Mouse (Mus musculus): ENCODE measurements around the gene Olfr435. TPM values are rescaled to one million over a fixed set of nuclear protein-coding genes. Genes with fewer than 3 reads are reported as not detected.
A peak's percentile ranks its signal among the peaks of the same experiment; 100 is the strongest.

Olfr435 gene
- not detected in 2 replicates for polyA plus RNA-seq (2014; fragmentation: Nextera tagmentation; extraction: Ambion mirVana)

DNA sequence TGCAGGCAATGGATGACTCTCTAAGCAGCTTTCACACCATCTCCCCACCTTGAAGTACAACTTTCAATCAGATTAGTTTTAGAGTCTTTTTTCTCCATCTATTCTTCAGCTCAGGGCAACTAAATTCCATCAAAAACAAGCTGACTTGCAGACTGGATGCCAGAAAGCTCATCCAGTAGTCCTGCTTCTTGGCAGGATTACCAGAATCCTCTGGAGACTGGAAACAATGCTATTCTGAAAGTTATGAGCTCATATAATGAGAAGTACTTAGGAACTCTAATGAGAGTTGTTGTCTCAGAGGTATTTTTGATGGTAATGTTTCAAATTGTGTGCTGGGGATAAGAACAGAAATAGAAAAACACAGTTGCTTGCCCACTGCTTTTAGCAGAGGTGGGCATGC is at the start of gene Olfr435:
Olfr435 (plus strand) TSS at position 366 of the 400 bp plus-strand sequence.
- no peak within 1 kb of the TSS for H3K27ac ChIP-seq (replicated peaks; ENCODE audit: low read depth, low read length)
- no peak for DNase-seq
- H3K27me3 ChIP-seq (ENCODE audit: control insufficient read depth, insufficient read depth, low read length), result no peaks in the 10 kb centered on the region
- ATAC-seq (ENCODE audit: low FRiP score, low TSS enrichment), result no peak
- no peak within 1 kb of the TSS for H3K9ac ChIP-seq (replicated peaks; ENCODE audit: low read length)
- H3K4me3 ChIP-seq (replicated peaks; ENCODE audit: low read depth, low read length), result no peak within 1 kb of the TSS
- no peaks in the 10 kb centered on the region for H3K36me3 ChIP-seq (ENCODE audit: control insufficient read depth, insufficient read depth, low read length)
- no peaks in the 10 kb centered on the region for H3K4me1 ChIP-seq (ENCODE audit: control insufficient read depth, insufficient read depth, low read length)
- no peak within 1 kb of the TSS for H3K4me2 ChIP-seq (ENCODE audit: low read length)
- no peaks in the 10 kb centered on the region for H3K9me3 ChIP-seq (ENCODE audit: control insufficient read depth, low read length)

DNA sequence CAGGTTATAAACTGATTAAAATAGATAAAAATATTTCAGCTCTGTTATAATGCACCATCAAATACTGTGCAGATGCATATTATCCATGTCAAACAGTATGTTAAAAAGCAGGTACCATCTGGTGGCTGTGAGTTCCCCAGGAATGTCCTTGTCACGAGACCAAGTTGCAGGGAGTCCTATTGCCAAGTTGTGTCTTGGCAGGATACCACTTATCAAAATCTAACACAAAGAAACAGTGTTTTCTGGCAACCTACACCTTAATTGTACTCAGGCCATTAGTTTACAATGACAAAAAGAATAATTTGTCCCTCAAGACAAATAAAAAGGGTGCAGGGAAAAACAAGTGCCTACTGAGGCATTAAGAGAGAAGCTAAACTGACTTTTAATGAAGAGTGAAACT is 37.4 kb upstream of the Olfr435 start:
- no peak overlapping the region for H3K9ac ChIP-seq (replicated peaks; ENCODE audit: low read length)
- no peaks in the 10 kb centered on the region for H3K27me3 ChIP-seq (ENCODE audit: control insufficient read depth, insufficient read depth, low read length)
- no peaks in the 10 kb centered on the region for H3K36me3 ChIP-seq (ENCODE audit: control insufficient read depth, insufficient read depth, low read length)
- 85% methylated on average over 1 of the region's 1 CpGs for WGBS
- H3K27ac ChIP-seq (replicated peaks; ENCODE audit: low read depth, low read length), result no peak overlapping the region
- H3K4me3 ChIP-seq (replicated peaks; ENCODE audit: low read depth, low read length), result no peak overlapping the region
- no peak for ATAC-seq (ENCODE audit: low FRiP score, low TSS enrichment)
- no peak for DNase-seq
- no peaks in the 10 kb centered on the region for H3K9me3 ChIP-seq (ENCODE audit: control insufficient read depth, low read length)
- no peak overlapping the region for H3K4me2 ChIP-seq (ENCODE audit: low read length)
- H3K4me1 ChIP-seq (ENCODE audit: control insufficient read depth, insufficient read depth, low read length), result no peaks in the 10 kb centered on the region

- no peaks in the 10 kb centered on the region for H3K27me3 ChIP-seq (ENCODE audit: control insufficient read depth, insufficient read depth, low read length)
- H3K9me3 ChIP-seq (ENCODE audit: control insufficient read depth, low read length), result no peaks in the 10 kb centered on the region
- H3K4me3 ChIP-seq (replicated peaks; ENCODE audit: low read depth, low read length), result no peak within 1 kb of the TSS
- 81% methylated on average over 3 of the region's 3 CpGs for WGBS
- no peak within 1 kb of the TSS for H3K4me2 ChIP-seq (ENCODE audit: low read length)
- H3K4me1 ChIP-seq (ENCODE audit: control insufficient read depth, insufficient read depth, low read length), result no peaks in the 10 kb centered on the region
- ATAC-seq (ENCODE audit: low FRiP score, low TSS enrichment) (no peak), DNase-seq (no peak)
- H3K27ac ChIP-seq (replicated peaks; ENCODE audit: low read depth, low read length), result no peak within 1 kb of the TSS
- H3K9ac ChIP-seq (replicated peaks; ENCODE audit: low read length), result no peak within 1 kb of the TSS
- H3K36me3 ChIP-seq (ENCODE audit: control insufficient read depth, insufficient read depth, low read length), result no peaks in the 10 kb centered on the region
Observed at GRCm38 (mm10) chr6:43162982-43163381, 34.0 kb upstream of the Olfr435 start, which contains the start of gene Olfr437. Gene Olfr437 (plus strand): TSS chr6:43163282.

GRCm38 (mm10) chr6:43167246-43167645 is 29.7 kb upstream of the Olfr435 start:
- DNase-seq (no peak), ATAC-seq (ENCODE audit: low FRiP score, low TSS enrichment) (no peak)
- H3K9ac ChIP-seq (replicated peaks; ENCODE audit: low read length), result no peak overlapping the region
- no peak overlapping the region for H3K4me3 ChIP-seq (replicated peaks; ENCODE audit: low read depth, low read length)
- H3K27me3 ChIP-seq (ENCODE audit: control insufficient read depth, insufficient read depth, low read length), result no peaks in the 10 kb centered on the region
- H3K36me3 ChIP-seq (ENCODE audit: control insufficient read depth, insufficient read depth, low read length), result no peaks in the 10 kb centered on the region
- WGBS, result 95% methylated on average over 4 of the region's 4 CpGs
- no peak overlapping the region for H3K27ac ChIP-seq (replicated peaks; ENCODE audit: low read depth, low read length)
- H3K9me3 ChIP-seq (ENCODE audit: control insufficient read depth, low read length), result no peaks in the 10 kb centered on the region
- H3K4me2 ChIP-seq (ENCODE audit: low read length), result no peak overlapping the region
- no peaks in the 10 kb centered on the region for H3K4me1 ChIP-seq (ENCODE audit: control insufficient read depth, insufficient read depth, low read length)

GRCm38 (mm10) chr6:43171840-43172239 is 25.1 kb upstream of the Olfr435 start, which contains the start of gene Olfr13:
Gene Olfr13 (plus strand): TSS chr6:43172140.
- H3K27ac ChIP-seq (replicated peaks; ENCODE audit: low read depth, low read length), result no peak within 1 kb of the TSS
- 85% methylated on average over 4 of the region's 4 CpGs for WGBS
- ATAC-seq (ENCODE audit: low FRiP score, low TSS enrichment), result no peak
- H3K27me3 ChIP-seq (ENCODE audit: control insufficient read depth, insufficient read depth, low read length), result no peaks in the 10 kb centered on the region
- H3K36me3 ChIP-seq (ENCODE audit: control insufficient read depth, insufficient read depth, low read length), result no peaks in the 10 kb centered on the region
- no peak within 1 kb of the TSS for H3K4me3 ChIP-seq (replicated peaks; ENCODE audit: low read depth, low read length)
- H3K9ac ChIP-seq (replicated peaks; ENCODE audit: low read length), result no peak within 1 kb of the TSS
- H3K4me2 ChIP-seq (ENCODE audit: low read length), result no peak within 1 kb of the TSS
- DNase-seq, result no peak
- no peaks in the 10 kb centered on the region for H3K4me1 ChIP-seq (ENCODE audit: control insufficient read depth, insufficient read depth, low read length)
- no peaks in the 10 kb centered on the region for H3K9me3 ChIP-seq (ENCODE audit: control insufficient read depth, low read length)

- no peak overlapping the region for H3K4me3 ChIP-seq (replicated peaks; ENCODE audit: low read depth, low read length)
- H3K9me3 ChIP-seq (ENCODE audit: control insufficient read depth, low read length), result no peaks in the 10 kb centered on the region
- H3K4me2 ChIP-seq (ENCODE audit: low read length), result no peak overlapping the region
- peaks cover 8% of the 10 kb centered on the region; the same call in 1 of the 2 replicates for H3K4me1 ChIP-seq (ENCODE audit: control insufficient read depth, insufficient read depth, low read length)
- H3K36me3 ChIP-seq (ENCODE audit: control insufficient read depth, insufficient read depth, low read length), result no peaks in the 10 kb centered on the region
- 68% methylated on average over 1 of the region's 1 CpGs for WGBS
- H3K27me3 ChIP-seq (ENCODE audit: control insufficient read depth, insufficient read depth, low read length), result no peaks in the 10 kb centered on the region
- H3K27ac ChIP-seq (replicated peaks; ENCODE audit: low read depth, low read length), result no peak overlapping the region
- no peak overlapping the region for H3K9ac ChIP-seq (replicated peaks; ENCODE audit: low read length)
- 0 out of 2 replicates have a peak, but pooled peaks have one; percentile 13 for ATAC-seq (ENCODE audit: low FRiP score, low TSS enrichment)
- DNase-seq, result no peak
Observed at GRCm38 (mm10) chr6:43178129-43178528, 18.8 kb upstream of the Olfr435 start.

DNA sequence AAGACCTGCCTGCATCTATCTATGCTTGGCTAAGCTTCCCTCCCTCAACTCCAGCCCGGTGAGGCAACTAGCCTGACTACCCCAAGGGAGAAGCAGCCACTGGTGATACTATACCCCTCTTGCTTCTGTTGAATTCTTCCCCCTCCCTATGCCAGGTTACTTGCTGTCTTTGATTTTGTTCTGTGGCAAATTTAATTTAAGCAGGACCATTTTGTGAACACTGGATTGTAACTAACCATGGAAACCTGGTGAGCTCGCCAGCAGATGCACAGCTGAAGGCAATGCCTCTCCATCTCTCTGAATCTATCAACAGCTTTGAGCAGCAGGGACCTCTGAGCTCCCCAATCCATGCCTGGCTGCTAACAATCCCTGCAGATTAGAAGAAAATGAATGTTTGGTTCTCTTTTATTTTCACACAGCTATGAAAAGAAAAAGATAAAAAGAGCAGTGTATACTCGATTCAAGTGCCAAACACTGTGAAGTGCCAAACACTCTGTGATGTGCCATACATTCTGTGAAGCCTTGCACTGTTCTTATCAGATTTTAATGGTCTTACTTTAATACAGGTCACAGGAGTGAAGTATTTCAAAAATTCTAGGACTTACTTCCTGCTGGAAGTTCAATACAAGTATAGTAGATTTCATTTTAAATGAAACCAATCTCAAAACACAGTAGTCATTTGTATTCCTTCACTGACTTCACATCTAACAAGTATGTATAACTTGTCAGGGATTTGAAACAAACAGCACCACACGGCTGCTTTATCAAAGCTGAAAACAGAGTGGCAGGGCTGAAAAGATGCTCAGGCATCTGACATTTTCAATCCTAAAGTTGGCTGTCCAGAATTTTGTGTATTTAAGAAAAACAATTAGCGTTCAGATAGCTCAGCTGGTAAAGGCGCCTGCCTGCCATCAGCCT is 18.1 kb upstream of the Olfr435 start:
- Histone ChIP-seq H3K4me3 (replicated peaks; ENCODE audit: low read depth, low read length) (no peak overlapping the region), H3K4me1 (ENCODE audit: control insufficient read depth, insufficient read depth, low read length) (peaks cover 8% of the 10 kb centered on the region; the same call in 1 of the 2 replicates), H3K9me3 (ENCODE audit: control insufficient read depth, low read length) (no peaks in the 10 kb centered on the region), H3K27me3 (ENCODE audit: control insufficient read depth, insufficient read depth, low read length) (no peaks in the 10 kb centered on the region), H3K27ac (replicated peaks; ENCODE audit: low read depth, low read length) (peak overlapping the region; percentile 45; the same call in 1 of the 2 replicates), H3K9ac (replicated peaks; ENCODE audit: low read length) (no peak overlapping the region), H3K4me2 (ENCODE audit: low read length) (no peak overlapping the region), H3K36me3 (ENCODE audit: control insufficient read depth, insufficient read depth, low read length) (no peaks in the 10 kb centered on the region)
- ATAC-seq (ENCODE audit: low FRiP score, low TSS enrichment), result peak; percentile 62
- 40% methylated on average over 6 of the region's 6 CpGs for WGBS
- peak; percentile 60 for DNase-seq

DNA sequence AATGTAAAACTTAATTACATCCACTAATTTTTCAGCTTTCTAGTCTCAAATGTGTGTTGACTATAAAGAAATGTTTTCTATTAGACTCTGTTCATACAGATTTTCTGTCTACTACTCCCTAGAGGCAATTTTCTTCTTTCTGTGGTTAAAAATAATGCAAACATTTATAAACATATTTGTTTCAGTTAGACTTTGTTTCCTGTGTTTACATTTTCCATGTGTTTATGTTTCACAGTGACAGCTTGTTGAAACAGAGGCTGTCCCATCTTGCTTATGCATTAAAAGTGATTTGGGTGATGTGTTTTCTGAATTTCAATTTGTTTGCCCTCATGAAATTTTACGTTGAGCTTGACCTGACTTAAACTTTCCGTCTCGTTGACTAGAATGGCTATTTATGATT is 6.0 kb upstream of the Olfr435 start:
- no peak for ATAC-seq (ENCODE audit: low FRiP score, low TSS enrichment)
- Histone ChIP-seq H3K27me3 (ENCODE audit: control insufficient read depth, insufficient read depth, low read length) (no peaks in the 10 kb centered on the region), H3K36me3 (ENCODE audit: control insufficient read depth, insufficient read depth, low read length) (no peaks in the 10 kb centered on the region), H3K9me3 (ENCODE audit: control insufficient read depth, low read length) (no peaks in the 10 kb centered on the region), H3K4me2 (ENCODE audit: low read length) (no peak overlapping the region), H3K27ac (replicated peaks; ENCODE audit: low read depth, low read length) (no peak overlapping the region), H3K4me3 (replicated peaks; ENCODE audit: low read depth, low read length) (no peak overlapping the region), H3K4me1 (ENCODE audit: control insufficient read depth, insufficient read depth, low read length) (no peaks in the 10 kb centered on the region), H3K9ac (replicated peaks; ENCODE audit: low read length) (no peak overlapping the region)
- 90% methylated on average over 3 of the region's 3 CpGs for WGBS
- no peak for DNase-seq

- ATAC-seq (ENCODE audit: low FRiP score, low TSS enrichment) (no peak), DNase-seq (no peak)
- WGBS, result 86% methylated on average over 3 of the region's 3 CpGs
- Histone ChIP-seq H3K4me1 (ENCODE audit: control insufficient read depth, insufficient read depth, low read length) (no peaks in the 10 kb centered on the region), H3K4me3 (replicated peaks; ENCODE audit: low read depth, low read length) (no peak overlapping the region), H3K9ac (replicated peaks; ENCODE audit: low read length) (no peak overlapping the region), H3K4me2 (ENCODE audit: low read length) (no peak overlapping the region), H3K27ac (replicated peaks; ENCODE audit: low read depth, low read length) (no peak overlapping the region), H3K36me3 (ENCODE audit: control insufficient read depth, insufficient read depth, low read length) (no peaks in the 10 kb centered on the region), H3K9me3 (ENCODE audit: control insufficient read depth, low read length) (no peaks in the 10 kb centered on the region), H3K27me3 (ENCODE audit: control insufficient read depth, insufficient read depth, low read length) (no peaks in the 10 kb centered on the region)
Observed at GRCm38 (mm10) chr6:43198094-43198493, 1.1 kb downstream of the Olfr435 start.
